Mouse (Mus musculus): ENCODE measurements around the gene Selenoh.

DNA sequence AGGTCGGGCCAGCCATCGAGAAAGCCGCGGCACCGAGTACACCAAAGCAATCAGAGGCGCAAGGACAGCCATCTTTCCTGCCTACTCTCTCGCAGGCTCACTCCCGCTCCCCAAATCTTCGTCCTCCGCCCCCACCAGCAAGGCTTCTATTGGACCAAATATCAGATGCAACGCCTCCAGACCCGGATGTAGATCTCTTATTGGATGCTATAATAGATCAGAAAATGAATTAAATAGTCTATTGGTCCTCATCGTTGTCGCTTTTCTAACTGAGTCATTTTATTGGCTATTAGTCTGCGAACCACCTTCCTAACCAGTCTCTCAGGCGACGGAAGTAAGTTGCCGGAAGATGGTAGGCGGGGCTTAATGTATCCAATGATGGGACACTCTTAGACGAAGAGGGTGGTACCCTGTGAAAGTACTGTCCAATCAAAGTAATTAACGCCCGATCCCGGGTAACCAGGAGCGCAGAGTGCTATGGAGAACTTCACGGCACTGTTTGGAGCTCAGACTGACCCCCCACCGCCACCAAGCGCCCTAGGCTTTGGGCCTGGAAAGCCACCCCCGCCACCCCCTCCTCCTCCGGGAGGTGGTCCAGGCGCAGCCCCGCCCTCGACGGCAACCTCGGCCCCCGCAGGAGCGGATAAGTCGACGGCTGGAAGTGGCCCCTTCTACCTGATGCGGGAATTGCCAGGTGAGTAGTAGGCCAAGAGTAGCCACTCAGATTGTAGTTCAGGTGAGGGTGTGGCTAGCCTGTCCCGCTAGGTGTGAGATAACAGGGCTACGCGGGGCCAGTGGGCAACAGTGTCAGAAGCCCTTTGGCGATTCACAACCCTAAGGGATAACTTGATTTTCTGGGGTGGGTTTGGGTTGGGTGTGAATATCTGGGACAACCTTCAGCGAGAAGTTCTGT, 7.7 kb upstream of the Selenoh start, which contains the start of the genes Gm28635 and Med19:
- peak; percentile 60; the same call in 1 of the 2 replicates for TF ChIP-seq POLR2A (IDR thresholded peaks at IDR 0.05; ENCODE audit: control insufficient read depth, low read depth, low read length)
- TF ChIP-seq CTCF (IDR thresholded peaks at IDR 0.05; ENCODE audit: control insufficient read depth, insufficient read depth, insufficient replicate concordance, low read depth, low read length): 0 out of 2 replicates have a peak, but pooled peaks have one; percentile 0
